Mouse (Mus musculus) hematopoietic stem cell, adult 5-6 weeks (primary cell): Measurements from ENCODE around the gene Rora. TPM values are rescaled to one million over a fixed set of nuclear protein-coding genes. Genes with fewer than 3 reads are reported as not detected.
A peak's percentile ranks its signal among the peaks of the same experiment; 100 is the strongest.

Source experiments
- ATAC-seq, 2 experiments: fragments of 125-278 bp in 1 of 2; replicated peaks in 1 of 2; 2 replicates each; pipeline ENCODE4 v1.8.0; 2016 to 2017; ENCODE audit warnings: inconsistent platforms in 2 of 2, mild to moderate bottlenecking in 2 of 2, moderate number of reproducible peaks in 2 of 2, low read depth in 1 of 2, moderate TSS enrichment in 1 of 2; ENCODE audit not compliant: low FRiP score in 2 of 2, poor library complexity in 2 of 2, severe bottlenecking in 2 of 2, insufficient read depth in 1 of 2, low TSS enrichment in 1 of 2
- total RNA-seq: library from RNA; stranded (forward); fragments of 172-1452, 232-1000 nt; gene quantifications from 2 replicates; pipeline ENCODE4 v1.2.3, GENCODE M21; 2017

Rora gene
- total RNA-seq, 1 experiment from 2014 or later, result 11.0 TPM

- 0 out of 4 replicates have a peak, but pooled peaks of 1 of the 2 experiments have one; percentile 19 for ATAC-seq
These were observed 645.2 kb downstream of the Rora start for GRCm38 (mm10) chr9:69298566-69299335.

GRCm38 (mm10) chr9:69299484-69299883 is 645.9 kb downstream of the Rora start:
- no peak for ATAC-seq

GRCm38 (mm10) chr9:69300296-69300695 is 646.7 kb downstream of the Rora start:
- ATAC-seq, result no peak

- peak; percentile 39 to 67; a peak in 2 of 4 replicates for ATAC-seq
These were observed 647.9 kb downstream of the Rora start for GRCm38 (mm10) chr9:69301445-69301844.

GRCm38 (mm10) chr9:69301955-69302354 is 648.4 kb downstream of the Rora start:
- no peak for ATAC-seq

GRCm38 (mm10) chr9:69302846-69303245 is 649.3 kb downstream of the Rora start:
- no peak for ATAC-seq

GRCm38 (mm10) chr9:69303346-69303944 is 649.9 kb downstream of the Rora start:
- no peak for ATAC-seq

- ATAC-seq, result no peak
These were observed 650.4 kb downstream of the Rora start for GRCm38 (mm10) chr9:69303962-69304361.

- ATAC-seq, result no peak
These were observed 650.9 kb downstream of the Rora start for GRCm38 (mm10) chr9:69304492-69304891.

- ATAC-seq, result no peak
These were observed 651.4 kb downstream of the Rora start for GRCm38 (mm10) chr9:69304991-69305390.

- ATAC-seq, result no peak
These were observed 653.3 kb downstream of the Rora start for GRCm38 (mm10) chr9:69306734-69307528.

- ATAC-seq, result no peak
These were observed 654.4 kb downstream of the Rora start for GRCm38 (mm10) chr9:69307974-69308373.

GRCm38 (mm10) chr9:69310524-69310923 is 656.9 kb downstream of the Rora start:
- ATAC-seq, result no peak

- no peak for ATAC-seq
These were observed 659.7 kb downstream of the Rora start for GRCm38 (mm10) chr9:69313297-69313696.

GRCm38 (mm10) chr9:69314451-69315210 is 661.0 kb downstream of the Rora start:
- no peak for ATAC-seq

GRCm38 (mm10) chr9:69317527-69318115 is 664.0 kb downstream of the Rora start:
- ATAC-seq, result no peak

- ATAC-seq, result peak in 1 of 2 experiments; percentile 22; a peak in 1 of 4 replicates
These were observed 665.8 kb downstream of the Rora start for GRCm38 (mm10) chr9:69319434-69319833.
